Mouse (Mus musculus): ENCODE measurements around the gene Col1a2.

DNA sequence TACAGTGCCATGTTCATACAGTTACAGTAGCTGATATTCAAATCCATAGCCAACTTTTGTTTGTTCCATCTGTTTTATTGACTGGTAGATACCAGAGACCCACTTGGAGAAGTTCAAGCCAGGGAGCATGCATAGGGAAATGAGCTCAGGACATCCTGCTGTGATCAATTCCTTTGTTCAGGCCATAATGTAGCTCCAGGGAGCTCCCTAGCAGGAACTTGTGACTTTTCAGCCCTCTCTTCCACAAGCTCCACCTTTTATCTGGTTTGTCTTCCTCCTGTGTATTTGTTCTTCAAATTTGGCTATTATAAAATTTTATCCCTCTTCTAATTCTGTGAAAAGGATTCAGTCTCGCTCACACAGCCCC, 45.9 kb downstream of the Col1a2 start:
- no peak for TF ChIP-seq CTCF (IDR thresholded peaks at IDR 0.05; ENCODE audit: control insufficient read depth, insufficient read depth, insufficient read length)
- no peak for TF ChIP-seq USF1 (IDR thresholded peaks at IDR 0.05; ENCODE audit: low read depth)
- TF ChIP-seq CEBPB (IDR thresholded peaks at IDR 0.05; ENCODE audit: low read depth): no peak
- TF ChIP-seq MAX (IDR thresholded peaks at IDR 0.05): no peak
- no peak for TF ChIP-seq MYOD1 (IDR thresholded peaks at IDR 0.05; ENCODE audit: control insufficient read depth, insufficient read length, low read depth)
- no peak for TF ChIP-seq FOSL1 (IDR thresholded peaks at IDR 0.05; ENCODE audit: insufficient read depth, low read length, poor library complexity, severe bottlenecking)
- TF ChIP-seq MYOG (IDR thresholded peaks at IDR 0.05; ENCODE audit: control insufficient read depth, extremely low read depth, insufficient read length): no peak

All from C2C12 (cell line).